In the genomic region with DNA sequence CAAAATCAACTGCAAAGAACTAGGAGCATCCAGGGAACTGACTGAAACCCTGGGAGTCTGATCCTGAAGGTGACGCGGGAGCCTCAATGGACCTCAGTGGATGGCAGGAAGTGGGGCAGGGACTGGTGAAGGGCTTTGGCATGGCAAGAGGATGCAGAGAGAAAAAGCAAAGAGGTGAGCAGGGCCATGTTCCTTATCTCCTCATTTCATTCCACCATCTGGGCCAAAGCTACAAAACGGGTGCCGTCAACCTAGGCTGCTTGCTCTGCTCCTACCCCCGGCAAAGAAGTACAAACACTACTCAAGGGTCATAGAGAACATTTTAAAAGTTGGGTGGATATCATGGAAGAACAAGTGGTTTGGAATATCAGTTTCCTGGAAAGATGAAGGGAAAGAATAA, we compare ENCODE assay signal across 19 mouse cellular contexts. TPM values are rescaled to one million over a fixed set of nuclear protein-coding genes. Genes with fewer than 3 reads are reported as not detected.
DNase-seq lines count a peak whose midpoint lies in the region; ATAC-seq and TF ChIP-seq lines count a peak whose summit lies in the region.
"Had no signal": no experiment of that assay in that cellular context is flagged by ENCODE, and none has a peak within 500 bp of the region (broad histone marks: within the 10 kb centered on the region; RNA-seq: fewer than 3 reads in every experiment).

No protein-coding gene starts in this region.

- H3K4me3 ChIP-seq in bone marrow macrophage, adult 2 months (ENCODE audit: insufficient read depth, low read length) = no peak overlapping the region
- no peak overlapping the region for H3K4me3 ChIP-seq in liver, embryonic 12.5 days
- H3K4me3 ChIP-seq in hindbrain, embryonic 14.5 days (replicated peaks; ENCODE audit: low read length) = no peak overlapping the region
- H3K4me3 ChIP-seq: embryonic facial prominence, embryonic 15.5 days; forebrain, embryonic 13.5 days; heart, adult 2 months; hindbrain, embryonic 12.5 days; midbrain, embryonic 15.5 days; neural tube, embryonic 13.5 days had no signal

- no peak for TF ChIP-seq CTCF in bone marrow macrophage, adult 2 months (IDR thresholded peaks at IDR 0.05; ENCODE audit: low read depth, low read length)

- no peaks in the 10 kb centered on the region for H3K9me3 ChIP-seq in liver, embryonic 12.5 days (replicated peaks)
- no peaks in the 10 kb centered on the region for H3K9me3 ChIP-seq in hindbrain, embryonic 14.5 days (ENCODE audit: control insufficient read depth, low read length)
- H3K9me3 ChIP-seq: embryonic facial prominence, embryonic 15.5 days; forebrain, embryonic 13.5 days; hindbrain, embryonic 12.5 days; midbrain, embryonic 15.5 days; neural tube, embryonic 13.5 days had no signal

- H3K27me3 ChIP-seq in liver, embryonic 12.5 days (replicated peaks) = no peaks in the 10 kb centered on the region
- no peaks in the 10 kb centered on the region for H3K27me3 ChIP-seq in hindbrain, embryonic 14.5 days (ENCODE audit: control insufficient read depth, insufficient read depth, low read length)
- H3K27me3 ChIP-seq: embryonic facial prominence, embryonic 15.5 days; forebrain, embryonic 13.5 days; hindbrain, embryonic 12.5 days; midbrain, embryonic 15.5 days; neural tube, embryonic 13.5 days had no signal

- WGBS in liver, embryonic 12.5 days (ENCODE audit: insufficient replicate concordance) = 8% methylated on average over 5 of the region's 5 CpGs
- WGBS in hindbrain, embryonic 14.5 days = 91% methylated on average over 5 of the region's 5 CpGs

- ATAC-seq in liver, embryonic 12.5 days = peak; percentile 61
- ATAC-seq in hindbrain, embryonic 14.5 days (ENCODE audit: low FRiP score) = no peak
- ATAC-seq: forebrain, embryonic 13.5 days; midbrain, embryonic 15.5 days had no signal

- peak overlapping the region; percentile 94 for H3K27ac ChIP-seq in bone marrow macrophage, adult 2 months (ENCODE audit: insufficient read depth, low read depth, low read length)
- H3K27ac ChIP-seq in liver, embryonic 12.5 days = peak overlapping the region; percentile 79
- H3K27ac ChIP-seq in hindbrain, embryonic 14.5 days = no peak overlapping the region
- H3K27ac ChIP-seq: embryonic facial prominence, embryonic 15.5 days; forebrain, embryonic 13.5 days; hindbrain, embryonic 12.5 days; midbrain, embryonic 15.5 days; neural tube, embryonic 13.5 days; stomach, postnatal 0 days had no signal

- H3K4me1 ChIP-seq in bone marrow macrophage, adult 2 months (ENCODE audit: control insufficient read depth, insufficient read depth, low read length) = peaks cover 36% of the 10 kb centered on the region
- peaks cover 48% of the 10 kb centered on the region for H3K4me1 ChIP-seq in liver, embryonic 12.5 days
- no peaks in the 10 kb centered on the region for H3K4me1 ChIP-seq in hindbrain, embryonic 14.5 days (replicated peaks; ENCODE audit: control insufficient read depth, insufficient read depth, low read length)
- H3K4me1 ChIP-seq: embryonic facial prominence, embryonic 15.5 days; forebrain, embryonic 13.5 days; hindbrain, embryonic 12.5 days; midbrain, embryonic 15.5 days; neural tube, embryonic 13.5 days had no signal

- TF ChIP-seq POLR2A in bone marrow macrophage, adult 2 months (IDR thresholded peaks at IDR 0.05; ENCODE audit: borderline replicate concordance, low read depth, low read length) = no peak

- no peaks in the 10 kb centered on the region for H3K36me3 ChIP-seq in liver, embryonic 12.5 days
- no peaks in the 10 kb centered on the region for H3K36me3 ChIP-seq in hindbrain, embryonic 14.5 days (replicated peaks; ENCODE audit: control insufficient read depth, insufficient read depth)
- H3K36me3 ChIP-seq: embryonic facial prominence, embryonic 15.5 days; hindbrain, embryonic 12.5 days; midbrain, embryonic 15.5 days; neural tube, embryonic 13.5 days had no signal

- peak overlapping the region; percentile 49 for H3K4me2 ChIP-seq in liver, embryonic 12.5 days
- H3K4me2 ChIP-seq in hindbrain, embryonic 14.5 days (replicated peaks) = no peak overlapping the region
- H3K4me2 ChIP-seq: embryonic facial prominence, embryonic 15.5 days; forebrain, embryonic 13.5 days; hindbrain, embryonic 12.5 days; midbrain, embryonic 15.5 days; neural tube, embryonic 13.5 days had no signal

- DNase-seq in spleen, adult 12 weeks (ENCODE audit: low spot score) = peak; percentile 10
- DNase-seq in spleen, postnatal 14 days (ENCODE audit: low spot score in 2 of 2) = no peak
- peak; percentile 56 for DNase-seq in naive thymus-derived CD4-positive, alpha-beta T cell, adult 2 months (ENCODE audit: low read depth)
- no peak for DNase-seq in kidney, adult 8-10 months
- no peak for DNase-seq in natural killer cell, adult 2 months (ENCODE audit: low spot score in 2 of 2)
- no peak for DNase-seq in hindbrain, embryonic 14.5 days (ENCODE audit: low spot score)
- DNase-seq: adrenal gland, postnatal 36 days; cerebellum, adult 8-10 months; layer of hippocampus, postnatal 36 days; lung, adult 2 months had no signal

- no peak overlapping the region for H3K9ac ChIP-seq in liver, embryonic 12.5 days
- H3K9ac ChIP-seq in hindbrain, embryonic 14.5 days = no peak overlapping the region
- H3K9ac ChIP-seq: embryonic facial prominence, embryonic 15.5 days; forebrain, embryonic 13.5 days; hindbrain, embryonic 12.5 days; midbrain, embryonic 15.5 days; neural tube, embryonic 13.5 days had no signal

RNA-seq across cellular contexts. Expression of a gene that starts 38.6 kb away (rescaled TPM):
- polyA plus RNA-seq in bone marrow macrophage, adult 2 months (2012; ENCODE audit: insufficient read depth, insufficient read length, missing spikeins) = 28.8 and 32.5 TPM in 2 replicates
- 26.3 and 26.5 TPM in 2 replicates for polyA plus RNA-seq in liver, embryonic 12.5 days (2016; fragmentation: Nextera tagmentation; extraction: Ambion mirVana)
- 51.7 and 58.6 TPM in 2 replicates for polyA plus RNA-seq in hindbrain, embryonic 14.5 days (2014; fragmentation: Nextera tagmentation; extraction: Ambion mirVana)

Comparison
In these comparisons a context has a peak if more than half of its experiments do, and no peak if none do; other contexts are left out.
1. DNase-seq: peak in spleen, adult 12 weeks (single experiment) and naive thymus-derived CD4-positive, alpha-beta T cell, adult 2 months (single experiment); none in spleen, postnatal 14 days (0 of 2), kidney, adult 8-10 months (0 of 2), natural killer cell, adult 2 months (0 of 2) and hindbrain, embryonic 14.5 days (single experiment).